Mouse (Mus musculus) hindbrain, embryonic 12.5 days (tissue): Measurements from ENCODE around the gene Jchain. TPM values are rescaled to one million over a fixed set of nuclear protein-coding genes. Genes with fewer than 3 reads are reported as not detected.

ENCODE experiments used
- ATAC-seq: fragments of 200-750 bp; cut with Nextera tagmentation; 2 replicates; pipeline ENCODE4 v1.8.0; 2017; ENCODE audit warnings: moderate TSS enrichment; ENCODE audit not compliant: low FRiP score
- H3K27ac ChIP-seq: fragments of 300-500 bp; sonication (generic); 2 replicates; pipeline ENCODE4 v1.5.1; 2016; ENCODE audit warnings: mild to moderate bottlenecking
- H3K27me3 ChIP-seq: fragments of 300-500 bp; sonication (generic); 2 replicates; pipeline ENCODE4 v1.6.1; 2016; ENCODE audit warnings: mild to moderate bottlenecking
- H3K36me3 ChIP-seq: fragments of 300-500 bp; sonication (generic); 2 replicates; pipeline ENCODE4 v1.6.1; 2016; ENCODE audit warnings: mild to moderate bottlenecking
- H3K4me1 ChIP-seq: fragments of 300-500 bp; sonication (generic); 2 replicates; pipeline ENCODE4 v1.6.1; 2016
- H3K4me2 ChIP-seq: fragments of 300-500 bp; sonication (generic); replicated peaks from 2 replicates; pipeline ENCODE4 v1.6.1; 2016; ENCODE audit warnings: mild to moderate bottlenecking
- H3K4me3 ChIP-seq: fragments of 300-500 bp; sonication (generic); 2 replicates; pipeline ENCODE4 v1.5.1; 2016; ENCODE audit warnings: mild to moderate bottlenecking
- H3K9ac ChIP-seq: fragments of 300-500 bp; sonication (generic); 2 replicates; pipeline ENCODE4 v1.6.1; 2016; ENCODE audit warnings: mild to moderate bottlenecking, moderate library complexity
- H3K9me3 ChIP-seq: fragments of 300-500 bp; sonication (generic); replicated peaks from 2 replicates; pipeline ENCODE4 v1.6.1; 2016; ENCODE audit warnings: mild to moderate bottlenecking
- WGBS: fragments of 180-500 bp; shearing (Covaris S2); methylation state at CpG from one replicate; pipeline ENCODE4 v1.1.7; 2016; 5-methylcytosine and 5-hydroxymethylcytosine counted together
- polyA plus RNA-seq: library from polyadenylated mRNA; unstranded; fragments of >200 nt; fragmentation: Nextera tagmentation; extraction: Ambion mirVana; gene quantifications from 2 replicates; pipeline ENCODE4 v1.2.1, GENCODE M21; 2016

Jchain gene
- polyA plus RNA-seq: 0.27 and 0.35 TPM in 2 replicates

GRCm38 (mm10) chr5:88527657-88528056 lies at the start of gene Jchain:
TSS of gene Jchain (minus strand) at chr5:88527891.
- no peak within 1 kb of the TSS for H3K9ac ChIP-seq
- H3K9me3 ChIP-seq: no peaks in the 10 kb centered on the region
- H3K4me3 ChIP-seq: no peak within 1 kb of the TSS
- H3K4me2 ChIP-seq: no peak within 1 kb of the TSS
- no peak for ATAC-seq
- H3K36me3 ChIP-seq: no peaks in the 10 kb centered on the region
- H3K27ac ChIP-seq: no peak within 1 kb of the TSS
- H3K27me3 ChIP-seq: no peaks in the 10 kb centered on the region
- no peaks in the 10 kb centered on the region for H3K4me1 ChIP-seq
- WGBS: 94% methylated on average over 3 of the region's 3 CpGs

- no peak for ATAC-seq
- Histone ChIP-seq H3K9me3 (no peaks in the 10 kb centered on the region), H3K4me1 (no peaks in the 10 kb centered on the region), H3K27ac (no peak overlapping the region), H3K36me3 (0 out of 2 replicates have a peak, but pooled peaks cover 2% of the 10 kb centered on the region), H3K4me2 (no peak overlapping the region), H3K9ac (no peak overlapping the region), H3K27me3 (no peaks in the 10 kb centered on the region), H3K4me3 (no peak overlapping the region)
- WGBS: 63% methylated on average over 3 of the region's 3 CpGs
These were observed 48.0 kb upstream of the Jchain start for GRCm38 (mm10) chr5:88575506-88576338.

GRCm38 (mm10) chr5:88574829-88575228 lies 47.1 kb upstream of the Jchain start:
- H3K9ac ChIP-seq: no peak overlapping the region
- no peak for ATAC-seq
- H3K36me3 ChIP-seq: 0 out of 2 replicates have a peak, but pooled peaks cover 6% of the 10 kb centered on the region
- no peak overlapping the region for H3K27ac ChIP-seq
- no peaks in the 10 kb centered on the region for H3K27me3 ChIP-seq
- WGBS: 94% methylated on average over 3 of the region's 3 CpGs
- H3K4me1 ChIP-seq: no peaks in the 10 kb centered on the region
- no peak overlapping the region for H3K4me2 ChIP-seq
- H3K4me3 ChIP-seq: no peak overlapping the region
- no peaks in the 10 kb centered on the region for H3K9me3 ChIP-seq

GRCm38 (mm10) chr5:88569541-88569940 lies 41.9 kb upstream of the Jchain start:
- ATAC-seq: no peak
- H3K27ac ChIP-seq: no peak overlapping the region

GRCm38 (mm10) chr5:88566034-88566841 lies 38.5 kb upstream of the Jchain start:
- Histone ChIP-seq H3K27ac (peak overlapping the region; percentile 93), H3K9ac (peak overlapping the region; percentile 92), H3K4me1 (peaks cover 7% of the 10 kb centered on the region; the same call in 1 of the 2 replicates), H3K9me3 (no peaks in the 10 kb centered on the region), H3K36me3 (0 out of 2 replicates have a peak, but pooled peaks cover 6% of the 10 kb centered on the region), H3K4me2 (peak overlapping the region; percentile 66), H3K4me3 (peak overlapping the region; percentile 97), H3K27me3 (no peaks in the 10 kb centered on the region)
- 9% methylated on average over 14 of the region's 14 CpGs for WGBS
- peak; percentile 30; the same call in 1 of the 2 replicates for ATAC-seq

More at GRCm38 (mm10) chr5:88569541-88569940, 41.9 kb upstream of the Jchain start:
- WGBS: 66% methylated on average over 3 of the region's 3 CpGs
- Histone ChIP-seq H3K4me1 (peaks cover 7% of the 10 kb centered on the region; the same call in 1 of the 2 replicates), H3K4me3 (no peak overlapping the region), H3K27me3 (no peaks in the 10 kb centered on the region), H3K9ac (no peak overlapping the region), H3K4me2 (no peak overlapping the region), H3K9me3 (no peaks in the 10 kb centered on the region), H3K36me3 (0 out of 2 replicates have a peak, but pooled peaks cover 6% of the 10 kb centered on the region)

- H3K9ac ChIP-seq: peak overlapping the region; percentile 92
- H3K4me3 ChIP-seq: peak overlapping the region; percentile 97
- H3K9me3 ChIP-seq: no peaks in the 10 kb centered on the region
- peak overlapping the region; percentile 66 for H3K4me2 ChIP-seq
- peak overlapping the region; percentile 93 for H3K27ac ChIP-seq
- peak; percentile 81 for ATAC-seq
- peaks cover 7% of the 10 kb centered on the region; the same call in 1 of the 2 replicates for H3K4me1 ChIP-seq
- H3K27me3 ChIP-seq: no peaks in the 10 kb centered on the region
- WGBS: under 1% methylated on average over 62 of the region's 119 CpGs
- 0 out of 2 replicates have a peak, but pooled peaks cover under 1% of the 10 kb centered on the region for H3K36me3 ChIP-seq
These were observed 37.7 kb upstream of the Jchain start for GRCm38 (mm10) chr5:88565148-88566033.

GRCm38 (mm10) chr5:88564501-88565147 lies 36.9 kb upstream of the Jchain start, which contains the start of gene Rufy3:
TSS of gene Rufy3 (plus strand) at chr5:88565040.
- H3K27me3 ChIP-seq: no peaks in the 10 kb centered on the region
- no peaks in the 10 kb centered on the region for H3K36me3 ChIP-seq
- H3K9ac ChIP-seq: peak within 1 kb of the TSS; percentile 92
- ATAC-seq: peak; percentile 90
- H3K4me2 ChIP-seq: peak within 1 kb of the TSS; percentile 66
- WGBS: under 1% methylated on average over 50 of the region's 71 CpGs
- no peaks in the 10 kb centered on the region for H3K9me3 ChIP-seq
- peaks cover 7% of the 10 kb centered on the region; the same call in 1 of the 2 replicates for H3K4me1 ChIP-seq
- H3K27ac ChIP-seq: peak within 1 kb of the TSS; percentile 93
- peak within 1 kb of the TSS; percentile 97 for H3K4me3 ChIP-seq

- H3K27me3 ChIP-seq: no peaks in the 10 kb centered on the region
- no peaks in the 10 kb centered on the region for H3K9me3 ChIP-seq
- 0 out of 2 replicates have a peak, but pooled peaks cover 2% of the 10 kb centered on the region for H3K36me3 ChIP-seq
- no peak overlapping the region for H3K4me2 ChIP-seq
- no peak overlapping the region for H3K27ac ChIP-seq
- 73% methylated on average over 8 of the region's 8 CpGs for WGBS
- H3K9ac ChIP-seq: no peak overlapping the region
- no peak overlapping the region for H3K4me3 ChIP-seq
- H3K4me1 ChIP-seq: peaks cover 7% of the 10 kb centered on the region; the same call in 1 of the 2 replicates
- no peak for ATAC-seq
These were observed 35.4 kb upstream of the Jchain start for GRCm38 (mm10) chr5:88562863-88563780.

GRCm38 (mm10) chr5:88561080-88561814 lies 33.6 kb upstream of the Jchain start:
- H3K4me3 ChIP-seq: no peak overlapping the region
- H3K9ac ChIP-seq: no peak overlapping the region
- 78% methylated on average over 9 of the region's 9 CpGs for WGBS
- no peak overlapping the region for H3K4me2 ChIP-seq
- peaks cover 9% of the 10 kb centered on the region; the same call in 1 of the 2 replicates for H3K36me3 ChIP-seq
- ATAC-seq: no peak
- no peak overlapping the region for H3K27ac ChIP-seq
- no peaks in the 10 kb centered on the region for H3K9me3 ChIP-seq
- no peaks in the 10 kb centered on the region for H3K27me3 ChIP-seq
- H3K4me1 ChIP-seq: peaks cover 7% of the 10 kb centered on the region; the same call in 1 of the 2 replicates

- no peak overlapping the region for H3K27ac ChIP-seq
- WGBS: 43% methylated on average over 1 of the region's 1 CpGs
- H3K9ac ChIP-seq: no peak overlapping the region
- no peak overlapping the region for H3K4me2 ChIP-seq
- peaks cover 17% of the 10 kb centered on the region for H3K4me1 ChIP-seq
- H3K4me3 ChIP-seq: no peak overlapping the region
- no peaks in the 10 kb centered on the region for H3K9me3 ChIP-seq
- ATAC-seq: no peak
- H3K36me3 ChIP-seq: peaks cover 9% of the 10 kb centered on the region; the same call in 1 of the 2 replicates
- no peaks in the 10 kb centered on the region for H3K27me3 ChIP-seq
These were observed 31.3 kb upstream of the Jchain start for GRCm38 (mm10) chr5:88558991-88559390.
